Mouse (Mus musculus): ENCODE results near the gene Iffo2. TPM values are rescaled to one million over a fixed set of nuclear protein-coding genes. Genes with fewer than 3 reads are reported as not detected.

The Iffo2 gene
- total RNA-seq, 2 experiments from 2014 or later: 15.3 to 18.0 TPM

GRCm38 (mm10) chr4:139535127-139535695 lies 4.9 kb downstream of the Iffo2 start:
- no peak for DNase-seq

GRCm38 (mm10) chr4:139535719-139536118 lies 5.4 kb downstream of the Iffo2 start:
- DNase-seq: no peak

- DNase-seq: no peak
Measured at GRCm38 (mm10) chr4:139536706-139537105, 6.4 kb downstream of the Iffo2 start.

GRCm38 (mm10) chr4:139540784-139541183 lies 10.4 kb downstream of the Iffo2 start:
- no peak for DNase-seq

GRCm38 (mm10) chr4:139545791-139546190 lies 15.4 kb downstream of the Iffo2 start:
- DNase-seq: no peak

GRCm38 (mm10) chr4:139549448-139549847 lies 19.1 kb downstream of the Iffo2 start:
- no peak for DNase-seq

GRCm38 (mm10) chr4:139555235-139555634 lies 24.9 kb downstream of the Iffo2 start:
- no peak for DNase-seq

- no peak for DNase-seq
Measured at GRCm38 (mm10) chr4:139555951-139556350, 25.6 kb downstream of the Iffo2 start.

GRCm38 (mm10) chr4:139568361-139568760 lies 38.0 kb downstream of the Iffo2 start:
- no peak for DNase-seq

- no peak for DNase-seq
Measured at GRCm38 (mm10) chr4:139570756-139571155, 40.4 kb downstream of the Iffo2 start.

- no peak for DNase-seq
Measured at GRCm38 (mm10) chr4:139572928-139573512, 42.7 kb downstream of the Iffo2 start.

GRCm38 (mm10) chr4:139574156-139574798 lies 43.9 kb downstream of the Iffo2 start:
- peak; percentile 98 for DNase-seq

GRCm38 (mm10) chr4:139574799-139575672 lies 44.7 kb downstream of the Iffo2 start:
- peak in 1 of 2 experiments; percentile 49 for DNase-seq

GRCm38 (mm10) chr4:139575673-139576003 lies 45.3 kb downstream of the Iffo2 start:
- DNase-seq: no peak

- DNase-seq: no peak
Measured at GRCm38 (mm10) chr4:139576251-139576880, 46.0 kb downstream of the Iffo2 start.

- no peak for DNase-seq
Measured at GRCm38 (mm10) chr4:139577006-139577405, 46.7 kb downstream of the Iffo2 start.

GRCm38 (mm10) chr4:139578389-139578788 lies 48.0 kb downstream of the Iffo2 start:
- no peak for DNase-seq

GRCm38 (mm10) chr4:139579003-139579402 lies 48.7 kb downstream of the Iffo2 start:
- DNase-seq: no peak

- no peak for DNase-seq
Measured at GRCm38 (mm10) chr4:139579466-139579865, 49.1 kb downstream of the Iffo2 start.

GRCm38 (mm10) chr4:139580663-139581336 lies 50.5 kb downstream of the Iffo2 start:
- DNase-seq: no peak

GRCm38 (mm10) chr4:139581427-139582051 lies 51.2 kb downstream of the Iffo2 start:
- DNase-seq: no peak

- no peak for DNase-seq
Measured at GRCm38 (mm10) chr4:139582346-139582745, 52.0 kb downstream of the Iffo2 start.
